Mouse (Mus musculus): Measurements from ENCODE around the gene Phlda2. TPM values are rescaled to one million over a fixed set of nuclear protein-coding genes. Genes with fewer than 3 reads are reported as not detected.

Phlda2 gene
- polyA plus RNA-seq, 1 experiment from 2014 or later = 0.66 TPM

GRCm38 (mm10) chr7:143458963-143459331 lies 44.0 kb downstream of the Phlda2 start:
- peak overlapping the region; percentile 52 for H3K4me2 ChIP-seq
- H3K4me3 ChIP-seq = peak overlapping the region; percentile 51
- H3K36me3 ChIP-seq (replicated peaks) = no peaks in the 10 kb centered on the region
- H3K4me1 ChIP-seq = no peaks in the 10 kb centered on the region; the same call in 1 of the 2 replicates
- 27% methylated on average over 38 of the region's 38 CpGs for WGBS
- ATAC-seq (replicated peaks) = no peak
- 0 out of 2 replicates have a peak, but pooled peaks cover 2% of the 10 kb centered on the region for H3K9me3 ChIP-seq
- peak overlapping the region; percentile 47 for H3K9ac ChIP-seq
- H3K27ac ChIP-seq = peak overlapping the region; percentile 61
- H3K27me3 ChIP-seq (replicated peaks) = no peaks in the 10 kb centered on the region

Other genes with a start within 250 kb of the Phlda2 start
- 288 and 345 TPM in 2 replicates for gene Cdkn1c, start 42.1 kb downstream of the Phlda2 start, polyA plus RNA-seq (2015; fragmentation: Nextera tagmentation; extraction: Ambion mirVana)
- 0.97 and 1.0 TPM in 2 replicates for gene Slc22a18, start 29.4 kb downstream of the Phlda2 start, polyA plus RNA-seq (2015; fragmentation: Nextera tagmentation; extraction: Ambion mirVana)
- gene Nap1l4, start 46.0 kb upstream of the Phlda2 start, polyA plus RNA-seq (2015; fragmentation: Nextera tagmentation; extraction: Ambion mirVana) = 344 and 348 TPM in 2 replicates
- gene Cars, start 96.9 kb upstream of the Phlda2 start, polyA plus RNA-seq (2015; fragmentation: Nextera tagmentation; extraction: Ambion mirVana) = 74.1 and 75.8 TPM in 2 replicates
- gene Tnfrsf26, start 125.6 kb upstream of the Phlda2 start, polyA plus RNA-seq (2015; fragmentation: Nextera tagmentation; extraction: Ambion mirVana) = 0.15 and 0.21 TPM in 2 replicates
- gene Tnfrsf22, start 146.5 kb upstream of the Phlda2 start, polyA plus RNA-seq (2015; fragmentation: Nextera tagmentation; extraction: Ambion mirVana) = 3.2 and 3.5 TPM in 2 replicates
- 1.1 and 1.2 TPM in 2 replicates for gene Tnfrsf23, start 182.7 kb upstream of the Phlda2 start, polyA plus RNA-seq (2015; fragmentation: Nextera tagmentation; extraction: Ambion mirVana)

Measured in midbrain, embryonic 15.5 days (tissue).